Mouse (Mus musculus): ENCODE measurements around the gene Cox7a1.

Cox7a1 gene

GRCm38 (mm10) chr7:30221433-30221832, 37.5 kb downstream of the Cox7a1 start:
- no peak for DNase-seq (ENCODE audit: low spot score)

DNA sequence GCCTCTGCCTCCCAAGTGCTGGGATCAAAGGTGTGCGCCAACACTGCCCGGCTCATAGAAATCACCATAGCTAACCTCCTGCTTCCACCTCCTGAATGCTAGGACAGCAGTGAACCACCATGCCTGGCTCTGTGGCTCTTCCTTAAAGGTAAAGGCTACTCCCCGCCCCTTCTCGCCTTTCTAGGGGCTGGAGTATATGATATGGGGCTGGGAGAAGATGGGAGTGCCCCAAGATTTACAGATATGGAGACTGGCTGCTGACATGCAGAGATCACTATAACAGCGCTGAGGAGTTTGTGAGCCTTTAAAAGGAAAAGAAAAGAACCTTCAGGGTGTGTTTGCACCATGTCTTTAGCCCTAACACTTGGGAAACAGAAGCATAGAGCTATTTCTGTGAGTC, 38.3 kb downstream of the Cox7a1 start:
- no peak for DNase-seq (ENCODE audit: low spot score)

GRCm38 (mm10) chr7:30224206-30224605, 40.3 kb downstream of the Cox7a1 start:
- no peak for DNase-seq (ENCODE audit: low spot score)

GRCm38 (mm10) chr7:30231328-30231668, 47.4 kb downstream of the Cox7a1 start:
- no peak for DNase-seq (ENCODE audit: low spot score)

- peak; percentile 98 for DNase-seq (ENCODE audit: low spot score)
Measured at GRCm38 (mm10) chr7:30231669-30232454, 47.9 kb downstream of the Cox7a1 start, which contains the start of the genes Polr2i and Tbcb. Gene Polr2i, plus strand, starts transcription at chr7:30231948. Gene Tbcb, minus strand, starts transcription at chr7:30232272.

DNA sequence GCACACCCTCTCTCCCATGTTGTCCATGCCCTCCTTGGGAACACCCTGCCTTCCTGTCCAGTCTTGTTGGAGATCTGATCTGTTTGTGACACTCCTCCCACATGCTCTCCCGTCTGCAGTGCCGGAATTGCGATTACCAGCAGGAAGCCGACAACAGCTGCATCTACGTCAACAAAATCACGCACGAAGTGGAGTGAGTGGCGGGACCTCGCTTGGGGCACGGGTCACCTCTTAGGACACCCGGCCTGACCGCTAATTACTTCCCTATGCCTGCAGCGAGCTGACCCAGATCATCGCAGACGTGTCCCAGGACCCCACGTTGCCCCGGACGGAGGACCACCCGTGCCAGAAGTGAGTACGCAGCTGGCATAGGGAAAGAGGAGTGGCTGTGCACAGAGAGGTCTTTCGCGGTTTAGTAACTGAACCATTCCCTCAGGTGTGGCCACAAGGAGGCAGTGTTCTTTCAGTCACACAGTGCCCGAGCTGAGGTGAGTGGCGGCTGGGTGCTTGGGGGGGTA, 48.7 kb downstream of the Cox7a1 start:
- DNase-seq (ENCODE audit: low spot score), result no peak

- DNase-seq (ENCODE audit: low spot score), result no peak
Measured at GRCm38 (mm10) chr7:30233387-30233786, 49.4 kb downstream of the Cox7a1 start.

- no peak for DNase-seq (ENCODE audit: low spot score)
Measured at GRCm38 (mm10) chr7:30234276-30234858, 50.4 kb downstream of the Cox7a1 start.

DNA sequence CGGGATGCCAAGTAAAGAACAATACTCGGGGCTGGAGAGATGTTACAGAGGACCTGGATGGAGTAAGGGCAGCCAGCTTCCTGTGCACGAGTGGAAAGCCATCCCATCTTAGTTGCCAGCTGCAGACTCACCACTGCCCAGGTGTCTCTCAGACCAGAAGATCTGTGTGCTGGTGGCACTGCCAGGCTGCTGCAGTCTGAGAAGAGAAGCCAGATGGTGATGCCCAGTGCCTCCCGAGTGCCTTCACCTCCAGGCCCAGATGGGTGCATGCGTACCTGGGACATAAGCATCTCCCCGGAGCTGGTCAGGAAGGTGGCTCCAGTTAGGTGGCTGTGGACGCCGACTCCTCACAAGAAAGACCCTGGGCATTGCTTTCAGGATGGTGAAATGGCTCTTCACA, 51.1 kb downstream of the Cox7a1 start:
- no peak for DNase-seq (ENCODE audit: low spot score)

DNA sequence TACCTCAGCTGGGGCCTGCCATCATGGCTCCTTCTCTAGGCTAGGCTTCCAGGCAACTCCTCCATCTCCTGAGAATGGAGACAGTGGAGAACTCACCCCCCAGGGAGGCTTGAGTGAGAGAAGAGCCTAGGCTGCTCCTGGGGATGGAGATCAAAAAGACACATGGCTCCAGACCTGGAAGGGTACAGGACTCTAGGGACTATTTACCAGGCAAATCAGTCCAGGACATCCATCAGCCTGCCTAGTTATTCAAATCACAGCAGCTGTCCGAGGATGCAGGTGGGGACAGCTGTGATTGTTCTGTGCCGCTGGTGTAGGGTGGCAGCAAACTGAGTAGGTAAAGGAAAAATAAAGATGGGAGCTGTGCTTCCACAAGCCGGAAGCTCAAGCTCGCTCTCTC, 51.7 kb downstream of the Cox7a1 start, which contains the start of gene Ovol3:
Gene Ovol3, minus strand, starts transcription at position 101 of the 400 bp plus-strand sequence.
- DNase-seq (ENCODE audit: low spot score), result no peak

Measured in left cerebral cortex, adult 11 months (tissue).